Mouse (Mus musculus): ENCODE measurements around the gene Opn3. TPM values are rescaled to one million over a fixed set of nuclear protein-coding genes. Genes with fewer than 3 reads are reported as not detected.

The Opn3 gene
- polyA plus RNA-seq, 1 experiment from 2014 or later: 8.2 TPM

DNA sequence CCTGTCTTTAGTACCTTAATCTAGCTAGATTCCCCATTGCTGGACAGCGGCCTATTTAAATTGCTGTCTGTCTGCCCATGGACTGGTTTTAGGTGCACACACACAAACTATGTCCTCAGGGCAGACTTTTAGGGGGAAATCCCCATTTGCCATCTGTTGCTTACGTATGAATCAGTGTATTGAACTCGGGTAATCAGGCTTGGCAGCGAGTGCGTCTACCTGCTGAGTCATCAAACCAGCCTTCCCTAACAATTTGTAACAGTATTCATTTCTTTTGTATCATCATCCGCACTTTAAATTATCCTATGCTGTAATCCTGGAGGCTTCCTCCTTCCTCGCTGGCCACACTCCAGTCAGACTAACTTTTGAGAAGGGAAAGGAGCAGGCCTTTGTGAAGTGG lies 22.5 kb downstream of the Opn3 start:
- Histone ChIP-seq H3K36me3 (replicated peaks; ENCODE audit: control insufficient read depth, insufficient read depth) (no peaks in the 10 kb centered on the region), H3K4me3 (replicated peaks; ENCODE audit: low read length) (no peak overlapping the region), H3K9ac (no peak overlapping the region), H3K27ac (no peak overlapping the region), H3K27me3 (ENCODE audit: control insufficient read depth, insufficient read depth, low read length) (no peaks in the 10 kb centered on the region), H3K9me3 (ENCODE audit: control insufficient read depth, low read length) (no peaks in the 10 kb centered on the region), H3K4me1 (replicated peaks; ENCODE audit: control insufficient read depth, insufficient read depth, low read length) (no peaks in the 10 kb centered on the region), H3K4me2 (replicated peaks) (no peak overlapping the region)
- DNase-seq (ENCODE audit: low spot score) (no peak), ATAC-seq (ENCODE audit: low FRiP score) (no peak)
- 64% methylated on average over 7 of the region's 7 CpGs for WGBS

GRCm38 (mm10) chr1:175669456-175669855 lies 23.1 kb downstream of the Opn3 start:
- Histone ChIP-seq H3K9me3 (ENCODE audit: control insufficient read depth, low read length) (no peaks in the 10 kb centered on the region), H3K4me3 (replicated peaks; ENCODE audit: low read length) (no peak overlapping the region), H3K36me3 (replicated peaks; ENCODE audit: control insufficient read depth, insufficient read depth) (no peaks in the 10 kb centered on the region), H3K27ac (no peak overlapping the region), H3K4me1 (replicated peaks; ENCODE audit: control insufficient read depth, insufficient read depth, low read length) (no peaks in the 10 kb centered on the region), H3K9ac (no peak overlapping the region), H3K27me3 (ENCODE audit: control insufficient read depth, insufficient read depth, low read length) (no peaks in the 10 kb centered on the region), H3K4me2 (replicated peaks) (no peak overlapping the region)
- DNase-seq (ENCODE audit: low spot score) (no peak), ATAC-seq (ENCODE audit: low FRiP score) (no peak)
- WGBS: 87% methylated on average over 3 of the region's 3 CpGs

- Histone ChIP-seq H3K9ac (no peak overlapping the region), H3K36me3 (replicated peaks; ENCODE audit: control insufficient read depth, insufficient read depth) (no peaks in the 10 kb centered on the region), H3K9me3 (ENCODE audit: control insufficient read depth, low read length) (no peaks in the 10 kb centered on the region), H3K27me3 (ENCODE audit: control insufficient read depth, insufficient read depth, low read length) (no peaks in the 10 kb centered on the region), H3K4me1 (replicated peaks; ENCODE audit: control insufficient read depth, insufficient read depth, low read length) (no peaks in the 10 kb centered on the region), H3K27ac (no peak overlapping the region), H3K4me3 (replicated peaks; ENCODE audit: low read length) (no peak overlapping the region), H3K4me2 (replicated peaks) (no peak overlapping the region)
- ATAC-seq (ENCODE audit: low FRiP score) (no peak), DNase-seq (ENCODE audit: low spot score) (peak; percentile 53)
- WGBS: 84% methylated on average over 5 of the region's 5 CpGs
Measured at GRCm38 (mm10) chr1:175668666-175669405, 23.7 kb downstream of the Opn3 start.

GRCm38 (mm10) chr1:175659900-175660299 lies 32.7 kb downstream of the Opn3 start:
- Histone ChIP-seq H3K27ac (no peak overlapping the region), H3K4me2 (replicated peaks) (no peak overlapping the region), H3K9ac (no peak overlapping the region), H3K36me3 (replicated peaks; ENCODE audit: control insufficient read depth, insufficient read depth) (no peaks in the 10 kb centered on the region), H3K27me3 (ENCODE audit: control insufficient read depth, insufficient read depth, low read length) (no peaks in the 10 kb centered on the region), H3K4me1 (replicated peaks; ENCODE audit: control insufficient read depth, insufficient read depth, low read length) (no peaks in the 10 kb centered on the region), H3K9me3 (ENCODE audit: control insufficient read depth, low read length) (no peaks in the 10 kb centered on the region), H3K4me3 (replicated peaks; ENCODE audit: low read length) (no peak overlapping the region)
- 90% methylated on average over 4 of the region's 4 CpGs for WGBS
- DNase-seq (ENCODE audit: low spot score) (no peak), ATAC-seq (ENCODE audit: low FRiP score) (no peak)

GRCm38 (mm10) chr1:175648615-175649014 lies 44.0 kb downstream of the Opn3 start:
- 97% methylated on average over 4 of the region's 4 CpGs for WGBS
- DNase-seq (ENCODE audit: low spot score): no peak
- H3K36me3 ChIP-seq (replicated peaks; ENCODE audit: control insufficient read depth, insufficient read depth): no peaks in the 10 kb centered on the region
- no peak for ATAC-seq (ENCODE audit: low FRiP score)
- H3K27me3 ChIP-seq (ENCODE audit: control insufficient read depth, insufficient read depth, low read length): no peaks in the 10 kb centered on the region
- no peak overlapping the region for H3K4me2 ChIP-seq (replicated peaks)
- no peaks in the 10 kb centered on the region for H3K9me3 ChIP-seq (ENCODE audit: control insufficient read depth, low read length)
- H3K9ac ChIP-seq: no peak overlapping the region
- H3K27ac ChIP-seq: no peak overlapping the region
- no peaks in the 10 kb centered on the region for H3K4me1 ChIP-seq (replicated peaks; ENCODE audit: control insufficient read depth, insufficient read depth, low read length)
- no peak overlapping the region for H3K4me3 ChIP-seq (replicated peaks; ENCODE audit: low read length)

DNA sequence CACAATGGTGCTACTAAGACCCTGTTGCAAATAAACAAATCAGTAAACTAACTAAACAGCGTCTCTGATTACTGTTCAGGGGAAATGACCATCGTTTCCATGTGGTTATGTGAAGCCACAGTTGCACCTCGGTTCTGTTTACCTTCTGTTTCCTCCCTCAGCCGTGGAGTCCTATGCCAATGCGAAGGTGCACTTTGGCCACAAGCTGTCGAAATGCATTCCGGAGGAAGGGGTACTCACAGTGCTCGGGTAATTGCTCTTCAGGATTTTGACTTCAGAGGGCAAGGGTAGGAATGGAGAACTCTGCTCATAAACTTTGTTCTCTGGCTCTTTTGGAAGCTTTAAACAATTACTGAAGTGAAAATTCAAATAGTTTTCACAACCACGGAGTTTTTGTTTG lies 45.6 kb downstream of the Opn3 start:
- Histone ChIP-seq H3K4me1 (replicated peaks; ENCODE audit: control insufficient read depth, insufficient read depth, low read length) (no peaks in the 10 kb centered on the region), H3K4me2 (replicated peaks) (no peak overlapping the region), H3K27me3 (ENCODE audit: control insufficient read depth, insufficient read depth, low read length) (no peaks in the 10 kb centered on the region), H3K27ac (no peak overlapping the region), H3K36me3 (replicated peaks; ENCODE audit: control insufficient read depth, insufficient read depth) (no peaks in the 10 kb centered on the region), H3K9ac (no peak overlapping the region), H3K4me3 (replicated peaks; ENCODE audit: low read length) (no peak overlapping the region), H3K9me3 (ENCODE audit: control insufficient read depth, low read length) (no peaks in the 10 kb centered on the region)
- no peak for ATAC-seq (ENCODE audit: low FRiP score)
- WGBS: 82% methylated on average over 9 of the region's 9 CpGs
- no peak for DNase-seq (ENCODE audit: low spot score)

- Histone ChIP-seq H3K9ac (no peak overlapping the region), H3K4me1 (replicated peaks; ENCODE audit: control insufficient read depth, insufficient read depth, low read length) (no peaks in the 10 kb centered on the region), H3K27me3 (ENCODE audit: control insufficient read depth, insufficient read depth, low read length) (no peaks in the 10 kb centered on the region), H3K9me3 (ENCODE audit: control insufficient read depth, low read length) (no peaks in the 10 kb centered on the region), H3K4me2 (replicated peaks) (no peak overlapping the region), H3K36me3 (replicated peaks; ENCODE audit: control insufficient read depth, insufficient read depth) (no peaks in the 10 kb centered on the region), H3K4me3 (replicated peaks; ENCODE audit: low read length) (no peak overlapping the region), H3K27ac (no peak overlapping the region)
- 85% methylated on average over 5 of the region's 5 CpGs for WGBS
- DNase-seq (ENCODE audit: low spot score): no peak
- no peak for ATAC-seq (ENCODE audit: low FRiP score)
Measured at GRCm38 (mm10) chr1:175643496-175644265, 48.9 kb downstream of the Opn3 start.

- ATAC-seq (ENCODE audit: low FRiP score) (no peak), DNase-seq (ENCODE audit: low spot score) (no peak)
- Histone ChIP-seq H3K4me2 (replicated peaks) (no peak overlapping the region), H3K9ac (no peak overlapping the region), H3K4me1 (replicated peaks; ENCODE audit: control insufficient read depth, insufficient read depth, low read length) (no peaks in the 10 kb centered on the region), H3K27me3 (ENCODE audit: control insufficient read depth, insufficient read depth, low read length) (no peaks in the 10 kb centered on the region), H3K27ac (no peak overlapping the region), H3K36me3 (replicated peaks; ENCODE audit: control insufficient read depth, insufficient read depth) (no peaks in the 10 kb centered on the region), H3K9me3 (ENCODE audit: control insufficient read depth, low read length) (no peaks in the 10 kb centered on the region), H3K4me3 (replicated peaks; ENCODE audit: low read length) (no peak overlapping the region)
- WGBS: 86% methylated on average over 6 of the region's 6 CpGs
Measured at GRCm38 (mm10) chr1:175640435-175641150, 52.0 kb downstream of the Opn3 start.

GRCm38 (mm10) chr1:175639072-175639471 lies 53.5 kb downstream of the Opn3 start:
- Histone ChIP-seq H3K4me3 (replicated peaks; ENCODE audit: low read length) (no peak overlapping the region), H3K4me1 (replicated peaks; ENCODE audit: control insufficient read depth, insufficient read depth, low read length) (no peaks in the 10 kb centered on the region), H3K9me3 (ENCODE audit: control insufficient read depth, low read length) (no peaks in the 10 kb centered on the region), H3K9ac (no peak overlapping the region), H3K4me2 (replicated peaks) (no peak overlapping the region), H3K36me3 (replicated peaks; ENCODE audit: control insufficient read depth, insufficient read depth) (no peaks in the 10 kb centered on the region), H3K27ac (no peak overlapping the region), H3K27me3 (ENCODE audit: control insufficient read depth, insufficient read depth, low read length) (no peaks in the 10 kb centered on the region)
- WGBS: 82% methylated on average over 7 of the region's 7 CpGs
- ATAC-seq (ENCODE audit: low FRiP score) (no peak), DNase-seq (ENCODE audit: low spot score) (no peak)

Measured in hindbrain, embryonic 14.5 days (tissue).